Comparison of ENCODE assay signal across 24 mouse cellular contexts in genomic region chr9:74876328-74876727, GRCm38 (mm10). TPM values are rescaled to one million over a fixed set of nuclear protein-coding genes. Genes with fewer than 3 reads are reported as not detected.
A peak's percentile ranks its signal among the peaks of the same experiment; 100 is the strongest.
DNase-seq lines count a peak whose midpoint lies in the region; ATAC-seq and TF ChIP-seq lines count a peak whose summit lies in the region.
"Had no signal": no experiment of that assay in that cellular context is flagged by ENCODE, and none has a peak within 500 bp of the region (broad histone marks: within the 10 kb centered on the region; RNA-seq: fewer than 3 reads in every experiment).

No protein-coding gene starts in this region.

- H3K79me2 ChIP-seq in liver, adult 2 months (ENCODE audit: control insufficient read depth, insufficient read depth, low read length) = peaks cover 14% of the 10 kb centered on the region; the same call in 1 of the 2 replicates
- no peaks in the 10 kb centered on the region for H3K79me2 ChIP-seq in CH12.LX (replicated peaks; ENCODE audit: control insufficient read depth, extremely low read depth, insufficient read depth, poor library complexity, severe bottlenecking)

- no peak overlapping the region for H3K27ac ChIP-seq in embryonic facial prominence, embryonic 14.5 days (replicated peaks; ENCODE audit: low read depth, low read length)
- no peak overlapping the region for H3K27ac ChIP-seq in embryonic facial prominence, embryonic 10.5 days (replicated peaks)
- H3K27ac ChIP-seq in liver, adult 2 months (replicated peaks; ENCODE audit: insufficient read depth, low read depth, low read length) = no peak overlapping the region
- no peak overlapping the region for H3K27ac ChIP-seq in liver, embryonic 11.5 days (ENCODE audit: low read depth, low read length)
- no peak overlapping the region for H3K27ac ChIP-seq in CH12.LX (ENCODE audit: insufficient read depth, low read depth)
- H3K27ac ChIP-seq: embryonic facial prominence, embryonic 12.5 days; gastrocnemius, adult 2 months; heart, embryonic 13.5 days; left cerebral cortex, adult 2 months; neural tube, embryonic 13.5 days had no signal

- H3K9ac ChIP-seq in embryonic facial prominence, embryonic 14.5 days (ENCODE audit: low read depth, low read length) = no peak overlapping the region
- no peak overlapping the region for H3K9ac ChIP-seq in liver, adult 2 months (ENCODE audit: low read depth, low read length)
- no peak overlapping the region for H3K9ac ChIP-seq in liver, embryonic 11.5 days (ENCODE audit: low read depth, low read length)
- H3K9ac ChIP-seq in CH12.LX (ENCODE audit: insufficient read depth, low read depth) = no peak overlapping the region
- H3K9ac ChIP-seq: embryonic facial prominence, embryonic 12.5 days; heart, embryonic 13.5 days; neural tube, embryonic 13.5 days had no signal

- H3K9me3 ChIP-seq in embryonic facial prominence, embryonic 14.5 days (ENCODE audit: control insufficient read depth, low read length) = no peaks in the 10 kb centered on the region
- H3K9me3 ChIP-seq in embryonic facial prominence, embryonic 10.5 days = no peaks in the 10 kb centered on the region
- no peaks in the 10 kb centered on the region for H3K9me3 ChIP-seq in liver, embryonic 11.5 days (ENCODE audit: control insufficient read depth, low read length)
- no peaks in the 10 kb centered on the region for H3K9me3 ChIP-seq in CH12.LX (replicated peaks; ENCODE audit: low read length)
- H3K9me3 ChIP-seq: embryonic facial prominence, embryonic 12.5 days; heart, embryonic 13.5 days; neural tube, embryonic 13.5 days had no signal

- dilution Hi-C loops in CH12.LX (cut with MboI; ENCODE audit: extremely low pct_ligation_motif_present, extremely low pct_unique_long_range_greater_than_20kb, low sequenced_read_pairs) = no loop called here

- no peak overlapping the region for H3K4me2 ChIP-seq in embryonic facial prominence, embryonic 14.5 days (ENCODE audit: low read depth, low read length)
- no peak overlapping the region for H3K4me2 ChIP-seq in liver, embryonic 11.5 days
- no peak overlapping the region for H3K4me2 ChIP-seq in CH12.LX (ENCODE audit: insufficient read depth, low read depth, poor library complexity, severe bottlenecking)
- H3K4me2 ChIP-seq: embryonic facial prominence, embryonic 12.5 days; heart, embryonic 13.5 days; neural tube, embryonic 13.5 days had no signal

- H3K4me3 ChIP-seq in embryonic facial prominence, embryonic 14.5 days (ENCODE audit: low read depth, low read length) = no peak overlapping the region
- no peak overlapping the region for H3K4me3 ChIP-seq in embryonic facial prominence, embryonic 10.5 days
- H3K4me3 ChIP-seq in liver, adult 2 months (ENCODE audit: insufficient read depth, low read depth, low read length) = no peak overlapping the region
- H3K4me3 ChIP-seq in liver, embryonic 11.5 days (ENCODE audit: low read depth, low read length) = no peak overlapping the region
- no peak overlapping the region for H3K4me3 ChIP-seq in CH12.LX (replicated peaks in 1 of 3; ENCODE audit: low read depth in 2 of 3, low read length in 2 of 3, poor library complexity in 1 of 3)
- H3K4me3 ChIP-seq: embryonic facial prominence, embryonic 12.5 days; gastrocnemius, adult 2 months; heart, embryonic 13.5 days; left cerebral cortex, adult 2 months; neural tube, embryonic 13.5 days had no signal

- DNase-seq in embryonic facial prominence, embryonic 14.5 days (ENCODE audit: low spot score) = peak; percentile 37
- no peak for DNase-seq in embryonic facial prominence, embryonic 10.5 days (ENCODE audit: low spot score)
- DNase-seq in liver, adult 2 months (ENCODE audit: extremely low read depth, low read depth, low spot score) = peak; percentile 63
- no peak for DNase-seq in liver, embryonic 11.5 days (ENCODE audit: low spot score)
- peak; percentile 16 for DNase-seq in CH12.LX (ENCODE audit: extremely low read depth)
- peak; percentile 12 for DNase-seq in brain, adult 2 months (ENCODE audit: low read depth, low spot score)
- no peak for DNase-seq in retina, postnatal 1 day
- DNase-seq: adrenal gland, adult 8-10 months; B cell, adult 2 months; cerebellum, adult 18-20 months; cerebellum, postnatal 36 days; gastrocnemius, adult 2 months; heart, adult 11 months; heart, postnatal 36 days; thymus, postnatal 25 days had no signal

- no peaks in the 10 kb centered on the region for H3K36me3 ChIP-seq in embryonic facial prominence, embryonic 14.5 days (ENCODE audit: control insufficient read depth, insufficient read depth, low read length)
- no peaks in the 10 kb centered on the region for H3K36me3 ChIP-seq in embryonic facial prominence, embryonic 10.5 days (replicated peaks)
- peaks cover 61% of the 10 kb centered on the region for H3K36me3 ChIP-seq in liver, adult 2 months (ENCODE audit: control insufficient read depth, insufficient read depth, low read length)
- no peaks in the 10 kb centered on the region for H3K36me3 ChIP-seq in liver, embryonic 11.5 days (ENCODE audit: control insufficient read depth, insufficient read depth, low read length)
- no peaks in the 10 kb centered on the region for H3K36me3 ChIP-seq in CH12.LX (replicated peaks in 1 of 2; ENCODE audit: control insufficient read depth in 1 of 2, insufficient read depth in 1 of 2, low read length in 1 of 2)
- H3K36me3 ChIP-seq: embryonic facial prominence, embryonic 12.5 days; G1E; heart, embryonic 13.5 days; neural tube, embryonic 13.5 days had no signal

- no peak; the same call in 1 of the 2 replicates for TF ChIP-seq RAD21 in CH12.LX (IDR thresholded peaks at IDR 0.05; ENCODE audit: low read depth, low read length)

- WGBS in embryonic facial prominence, embryonic 14.5 days = 65% methylated on average over 6 of the region's 6 CpGs
- WGBS in embryonic facial prominence, embryonic 10.5 days = 76% methylated on average over 6 of the region's 6 CpGs
- WGBS in liver, adult 2 months = 39% methylated on average over 6 of the region's 6 CpGs
- 68% methylated on average over 6 of the region's 6 CpGs for WGBS in liver, embryonic 11.5 days

- no peak for ATAC-seq in embryonic facial prominence, embryonic 14.5 days (ENCODE audit: low read depth)
- no peak for ATAC-seq in liver, embryonic 11.5 days (replicated peaks; ENCODE audit: low FRiP score)
- ATAC-seq in megakaryocyte-erythroid progenitor cell, adult 5-6 weeks (replicated peaks; ENCODE audit: low FRiP score, low TSS enrichment, poor library complexity, severe bottlenecking) = no peak

- no peak for TF ChIP-seq POLR2A in liver, adult 2 months (IDR thresholded peaks at IDR 0.05; ENCODE audit: extremely low read depth, insufficient read depth, low read length)
- TF ChIP-seq POLR2A in CH12.LX (IDR thresholded peaks at IDR 0.05; ENCODE audit: low read depth, low read length) = no peak

- no peaks in the 10 kb centered on the region for H3K4me1 ChIP-seq in embryonic facial prominence, embryonic 14.5 days (ENCODE audit: control insufficient read depth, insufficient read depth, low read length)
- H3K4me1 ChIP-seq in embryonic facial prominence, embryonic 10.5 days = no peaks in the 10 kb centered on the region
- H3K4me1 ChIP-seq in liver, adult 2 months (ENCODE audit: control insufficient read depth, insufficient read depth, low read length) = peaks cover 16% of the 10 kb centered on the region
- no peaks in the 10 kb centered on the region for H3K4me1 ChIP-seq in liver, embryonic 11.5 days (replicated peaks; ENCODE audit: control insufficient read depth, insufficient read depth, low read length)
- peaks cover 4 to 5% of the 10 kb centered on the region in 2 experiments; a peak in 2 of 4 replicates for H3K4me1 ChIP-seq in CH12.LX (ENCODE audit: control insufficient read depth in 1 of 2, insufficient read depth in 2 of 2)
- H3K4me1 ChIP-seq: embryonic facial prominence, embryonic 12.5 days; heart, embryonic 13.5 days; neural tube, embryonic 13.5 days had no signal

- 0 out of 2 replicates have a peak, but pooled peaks have one; percentile 3 for TF ChIP-seq CTCF in liver, adult 2 months (IDR thresholded peaks at IDR 0.05; ENCODE audit: low read depth, low read length)
- TF ChIP-seq CTCF in CH12.LX (conservative IDR thresholded peaks at IDR 0.05 in 1 of 2, IDR thresholded peaks at IDR 0.05 in 1 of 2; ENCODE audit: low read depth in 2 of 2, low read length in 2 of 2) = peak in 1 of 2 experiments; percentile 21; a peak in 1 of 4 replicates

- in situ Hi-C loops in CH12.LX (cut with MboI; ENCODE audit: low pct_ligation_motif_present, low pct_unique_long_range_greater_than_20kb, low sequenced_read_pairs) = no loop called here

- TF ChIP-seq EP300 in CH12.LX (IDR thresholded peaks at IDR 0.05; ENCODE audit: low read length) = no peak

- peaks cover 11% of the 10 kb centered on the region; the same call in 1 of the 2 replicates for H3K27me3 ChIP-seq in embryonic facial prominence, embryonic 14.5 days (replicated peaks; ENCODE audit: control insufficient read depth, insufficient read depth, low read length)
- H3K27me3 ChIP-seq in embryonic facial prominence, embryonic 10.5 days (replicated peaks; ENCODE audit: low read depth, poor library complexity, severe bottlenecking) = peaks cover 23% of the 10 kb centered on the region; the same call in 1 of the 2 replicates
- no peaks in the 10 kb centered on the region for H3K27me3 ChIP-seq in liver, adult 2 months (ENCODE audit: control insufficient read depth, insufficient read depth, low read length)
- H3K27me3 ChIP-seq in liver, embryonic 11.5 days (replicated peaks; ENCODE audit: control insufficient read depth, insufficient read depth, low read length) = no peaks in the 10 kb centered on the region
- H3K27me3 ChIP-seq in CH12.LX (replicated peaks) = peaks cover 21% of the 10 kb centered on the region

TF ChIP-seq in CH12.LX, 34 proteins besides CTCF, POLR2A, EP300 and RAD21:
- no peak for TF ChIP-seq GABPA (IDR thresholded peaks at IDR 0.05; ENCODE audit: insufficient replicate concordance, low read depth, low read length)
- TF ChIP-seq BHLHE40 (IDR thresholded peaks at IDR 0.05; ENCODE audit: low read depth, low read length) = peak; percentile 80

RNA-seq across cellular contexts. Expression of gene Onecut1, which starts 14.6 kb away (rescaled TPM):
- 0.24 and 0.31 TPM in 2 replicates for polyA plus RNA-seq in embryonic facial prominence, embryonic 14.5 days (2014; fragmentation: Nextera tagmentation; extraction: Ambion mirVana)
- 2.9 and 4.2 TPM in 2 replicates for polyA plus RNA-seq in embryonic facial prominence, embryonic 10.5 days (2016; fragmentation: Nextera tagmentation; extraction: Ambion mirVana)
- total RNA-seq in liver, adult 2 months (2014; rRNA removed) = 1.9 and 2.5 TPM in 2 replicates
- polyA plus RNA-seq in liver, adult 2 months (2012; rRNA removed) = 11.1 and 32.1 TPM in 2 replicates
- 3.4 and 4.1 TPM in 2 replicates for polyA plus RNA-seq in liver, embryonic 11.5 days (2014; fragmentation: Nextera tagmentation; extraction: Ambion mirVana)
- total RNA-seq in CH12.LX (2012; rRNA removed) (not detected in 2 replicates), CH12.LX (2014; rRNA removed) (not detected in 2 replicates)
- polyA plus RNA-seq in CH12.LX (2012; ENCODE audit: insufficient read length, low read depth) = not detected in 2 replicates
- total RNA-seq in megakaryocyte-erythroid progenitor cell, adult 5-6 weeks (2014; fragmentation: Nextera tagmentation) = not detected in 2 replicates
- not detected in 2 replicates for total RNA-seq in megakaryocyte-erythroid progenitor cell, adult 5-6 weeks (2017)
- total RNA-seq: gastrocnemius, adult 2 months; heart, postnatal 36 days; monocyte, adult 5-6 weeks had no signal
- polyA plus RNA-seq: G1E; limb, embryonic 14.5 days; lung, embryonic 16.5 days had no signal

Comparison
In these comparisons a context has a peak if more than half of its experiments do, and no peak if none do; other contexts are left out.
1. DNase-seq: peak in embryonic facial prominence, embryonic 14.5 days (single experiment), liver, adult 2 months (single experiment), CH12.LX (single experiment) and brain, adult 2 months (single experiment); none in embryonic facial prominence, embryonic 10.5 days (single experiment), liver, embryonic 11.5 days (single experiment) and retina, postnatal 1 day (single experiment).